Mouse (Mus musculus) testis, adult 10 weeks (tissue): Measurements from ENCODE around the gene Wdr11. TPM values are rescaled to one million over a fixed set of nuclear protein-coding genes. Genes with fewer than 3 reads are reported as not detected.

Source experiments
- polyA plus RNA-seq: library from polyadenylated mRNA; stranded (reverse); fragments of 350-450 nt; fragmentation: Illumina TruSeq; extraction: RNeasy Lipid Tissue Mini Kit (QIAGEN cat#74804); gene quantifications from one replicate; pipeline ENCODE4 v1.2.3, GENCODE M21; 2014; ENCODE audit warnings: low read depth, low replicate concordance

Wdr11 gene
- 37.7 TPM for polyA plus RNA-seq

GRCm38 (mm10) chr7:129591371-129592131, at the start of gene Wdr11:
TSS of gene Wdr11 (plus strand) at chr7:129591863.

